Mouse (Mus musculus) adrenal gland, adult (tissue): ENCODE measurements around the gene Olfr93.
"Not testable (repeated sequence)": the region's sequence is repeated elsewhere in the genome, so short reads cannot be mapped to it uniquely, and the experiment has no call there.

Experiments
- DNase-seq, 2 experiments: peaks; one replicate each; pipeline ENCODE4 v3.0.0; 2022 to 2023; ENCODE audit warnings: low spot score in 1 of 2; ENCODE audit not compliant: inconsistent age in 2 of 2

Olfr93 gene

GRCm38 (mm10) chr17:37161394-37161793 is at the start of gene Olfr93:
Gene Olfr93 (minus strand): TSS chr17:37161494.
- no peak for DNase-seq

GRCm38 (mm10) chr17:37203917-37204236 is 42.6 kb upstream of the Olfr93 start:
- no peak for DNase-seq

DNA sequence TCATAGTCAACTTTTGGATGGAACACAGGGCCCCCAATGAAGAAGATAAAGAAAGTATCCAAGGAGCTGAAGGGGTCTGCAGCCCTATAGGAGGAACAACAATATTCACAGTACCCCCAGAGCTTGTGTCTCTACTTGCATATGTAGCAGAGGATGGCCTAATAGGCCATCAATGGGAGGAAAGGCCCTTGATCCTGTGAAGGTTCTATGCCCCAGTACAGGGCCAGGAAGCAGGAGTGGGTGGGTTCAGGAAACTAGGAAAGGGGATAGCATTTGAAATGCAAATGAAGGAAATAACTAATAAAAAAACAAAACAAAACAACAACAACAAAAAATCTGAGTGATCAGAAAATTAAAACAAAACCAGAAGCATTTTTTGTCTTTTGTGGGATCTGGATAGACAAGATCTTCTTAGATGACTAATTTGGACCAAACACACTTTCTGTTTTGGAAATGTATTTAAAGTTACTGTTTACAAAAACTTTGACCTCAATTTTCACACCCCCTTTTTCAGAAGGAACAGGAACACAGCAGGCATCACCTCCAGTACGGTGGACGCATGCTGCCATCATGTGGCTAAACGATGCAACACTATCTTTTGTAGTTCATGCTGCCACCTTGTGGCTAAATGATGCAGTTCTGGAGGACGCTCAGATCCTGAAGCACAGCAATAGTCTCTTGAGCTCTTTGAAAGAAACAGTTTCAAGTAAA is 42.1 kb upstream of the Olfr93 start:
- DNase-seq = peak; percentile 73 to 93

- DNase-seq = no peak
Observed at GRCm38 (mm10) chr17:37200894-37201293, 39.6 kb upstream of the Olfr93 start, which contains the start of gene Olfr94. Gene Olfr94 (minus strand): TSS chr17:37200994.

GRCm38 (mm10) chr17:37196845-37197724 is 35.8 kb upstream of the Olfr93 start:
- peak; percentile 20 to 70 for DNase-seq

- DNase-seq = peak; percentile 33 to 72
Observed at GRCm38 (mm10) chr17:37194782-37195181, 33.5 kb upstream of the Olfr93 start.

- DNase-seq = no peak
Observed at GRCm38 (mm10) chr17:37193656-37194055, 32.4 kb upstream of the Olfr93 start, which contains the start of gene Ubd. Gene Ubd (plus strand): TSS chr17:37193892.

GRCm38 (mm10) chr17:37193032-37193431 is 31.7 kb upstream of the Olfr93 start:
- no peak for DNase-seq

GRCm38 (mm10) chr17:37190711-37191110 is 29.4 kb upstream of the Olfr93 start:
- peak; percentile 46 to 88 for DNase-seq

DNA sequence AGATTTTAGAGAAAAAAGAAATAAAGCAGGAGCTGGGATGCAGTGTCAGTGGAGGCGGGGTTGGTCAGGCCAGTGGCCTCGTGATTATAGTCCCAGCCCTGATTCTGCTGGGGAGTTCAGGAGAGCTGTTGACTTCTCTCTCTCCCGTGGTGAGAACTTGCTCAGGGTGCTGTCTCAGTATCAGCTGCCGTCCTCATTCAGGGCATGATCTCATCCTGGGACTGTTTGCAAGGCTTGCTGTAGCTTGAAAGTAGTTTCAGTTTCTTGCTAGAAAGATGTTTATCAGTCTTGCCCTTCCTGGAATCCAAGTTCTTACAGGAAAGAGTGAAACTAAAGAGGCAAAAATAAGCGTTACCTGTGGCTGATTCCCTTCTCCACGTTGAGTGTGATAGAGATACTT is 24.2 kb upstream of the Olfr93 start:
- DNase-seq = no peak

GRCm38 (mm10) chr17:37131366-37131765 is 29.9 kb downstream of the Olfr93 start:
- not testable (repeated sequence) for DNase-seq

GRCm38 (mm10) chr17:37119988-37120387 is 41.3 kb downstream of the Olfr93 start, which contains the start of gene Olfr92:
Gene Olfr92 (minus strand): TSS chr17:37120088.
- DNase-seq = no peak

GRCm38 (mm10) chr17:37098178-37098577 is 63.1 kb downstream of the Olfr93 start, which contains the start of gene Olfr91:
Gene Olfr91 (minus strand): TSS chr17:37098278.
- DNase-seq = no peak

- no peak for DNase-seq
Observed at GRCm38 (mm10) chr17:37093289-37093688, 68.0 kb downstream of the Olfr93 start.

GRCm38 (mm10) chr17:37092198-37092597 is 69.1 kb downstream of the Olfr93 start:
- DNase-seq = no peak
